ENCODE assay signal across 8 mouse cellular contexts in the genomic region with DNA sequence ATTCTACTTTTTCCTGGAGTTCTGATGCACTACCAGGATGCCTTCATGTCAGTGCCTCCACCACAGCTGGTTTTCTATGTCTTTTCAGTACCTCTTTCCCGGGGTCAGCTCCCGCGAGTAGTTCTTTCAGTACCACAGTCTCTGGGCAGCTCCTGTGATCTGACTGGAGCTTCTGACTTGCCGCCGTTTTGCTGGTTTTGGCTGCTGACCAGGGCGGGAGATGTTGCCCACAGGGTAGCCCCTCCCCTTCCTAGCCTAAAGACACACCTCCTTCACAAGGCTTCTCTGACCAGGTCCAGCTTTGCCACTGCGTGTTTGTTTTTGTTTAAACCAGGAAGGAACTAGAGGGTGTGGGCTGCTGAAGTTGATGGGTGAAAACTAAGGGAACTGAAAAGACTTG. TPM values are rescaled to one million over a fixed set of nuclear protein-coding genes. Genes with fewer than 3 reads are reported as not detected.
A peak's percentile ranks its signal among the peaks of the same experiment; 100 is the strongest.
DNase-seq lines count a peak whose midpoint lies in the region; ATAC-seq and TF ChIP-seq lines count a peak whose summit lies in the region.

A gene (minus strand): TSS at position 175 of the 400 bp plus-strand sequence.

- H3K9me3 ChIP-seq in lung, embryonic 16.5 days (ENCODE audit: control insufficient read depth, low read length), result no peaks in the 10 kb centered on the region

- no peak within 1 kb of the TSS for H3K9ac ChIP-seq in lung, embryonic 16.5 days (ENCODE audit: low read length)

- H3K36me3 ChIP-seq in lung, embryonic 16.5 days (ENCODE audit: control insufficient read depth, insufficient read depth, low read length), result no peaks in the 10 kb centered on the region

- 2% methylated on average over 7 of the region's 7 CpGs for WGBS in lung, embryonic 16.5 days
- 2% methylated on average over 7 of the region's 7 CpGs for WGBS in lung, adult 2 months

- no peaks in the 10 kb centered on the region for H3K27me3 ChIP-seq in lung, embryonic 16.5 days (ENCODE audit: control insufficient read depth, insufficient read depth, low read depth, low read length)

- no peak within 1 kb of the TSS for H3K27ac ChIP-seq in lung, embryonic 16.5 days (ENCODE audit: low read length)

- DNase-seq in lung, adult 2 months, result no peak
- DNase-seq in embryo, embryonic 9.5 days (ENCODE audit: extremely low spot score), result peak; percentile 70
- DNase-seq in hindlimb bud, embryonic 11.5 days (ENCODE audit: extremely low spot score, low read depth, low spot score), result peak; percentile 26
- peak; percentile 16 for DNase-seq in testis, postnatal 14 days (ENCODE audit: low spot score)
- no peak for DNase-seq in right cerebral cortex, adult 18-20 months
- no peak for DNase-seq in urinary bladder, postnatal 14 days (ENCODE audit: low spot score)

- 0 out of 2 replicates have a peak, but pooled peaks have one; percentile 34 for ATAC-seq in lung, embryonic 16.5 days (ENCODE audit: low read depth)
- ATAC-seq in megakaryocyte-erythroid progenitor cell, adult 5-6 weeks (replicated peaks; ENCODE audit: low FRiP score, low TSS enrichment, poor library complexity, severe bottlenecking), result peak; percentile 94

- H3K4me3 ChIP-seq in lung, embryonic 16.5 days (ENCODE audit: low read length), result no peak within 1 kb of the TSS
- no peak within 1 kb of the TSS for H3K4me3 ChIP-seq in lung, adult 2 months (replicated peaks; ENCODE audit: extremely low read depth, low read depth, low read length)

- TF ChIP-seq CTCF in lung, adult 2 months (IDR thresholded peaks at IDR 0.05; ENCODE audit: insufficient read depth, low read length), result no peak

- TF ChIP-seq POLR2A in lung, adult 2 months (IDR thresholded peaks at IDR 0.05; ENCODE audit: borderline replicate concordance, extremely low read depth, low read depth, low read length), result no peak

- H3K4me2 ChIP-seq in lung, embryonic 16.5 days (ENCODE audit: low read depth, low read length), result no peak within 1 kb of the TSS

- H3K4me1 ChIP-seq in lung, embryonic 16.5 days (replicated peaks; ENCODE audit: control insufficient read depth, insufficient read depth, low read length), result no peaks in the 10 kb centered on the region
- no peaks in the 10 kb centered on the region for H3K4me1 ChIP-seq in lung, adult 2 months (ENCODE audit: control insufficient read depth, insufficient read depth, low read length)

RNA-seq across cellular contexts. Expression of the gene that starts here (rescaled TPM):
- polyA plus RNA-seq in lung, embryonic 16.5 days (2015; fragmentation: Nextera tagmentation; extraction: Ambion mirVana), result not detected in 2 replicates
- polyA plus RNA-seq in lung, adult 2 months (2012; rRNA removed), result not detected in 2 replicates
- total RNA-seq in megakaryocyte-erythroid progenitor cell, adult 5-6 weeks (2014; fragmentation: Nextera tagmentation), result not detected in 2 replicates
- total RNA-seq in megakaryocyte-erythroid progenitor cell, adult 5-6 weeks (2017), result not detected in 2 replicates

Comparison
In these comparisons a context has a peak if more than half of its experiments do, and no peak if none do; other contexts are left out.
1. Peak in ATAC-seq in lung, embryonic 16.5 days; RNA of the gene not detected or under 1 TPM.
2. Peak in ATAC-seq in megakaryocyte-erythroid progenitor cell, adult 5-6 weeks; RNA of the gene not detected or under 1 TPM.
3. DNase-seq: peak in embryo, embryonic 9.5 days (single experiment), hindlimb bud, embryonic 11.5 days (single experiment) and testis, postnatal 14 days (single experiment); none in lung, adult 2 months (single experiment), right cerebral cortex, adult 18-20 months (single experiment) and urinary bladder, postnatal 14 days (single experiment).